Mouse (Mus musculus): ENCODE results near the gene Hnrnpu. TPM values are rescaled to one million over a fixed set of nuclear protein-coding genes. Genes with fewer than 3 reads are reported as not detected.
A peak's percentile ranks its signal among the peaks of the same experiment; 100 is the strongest.

Hnrnpu gene
- polyA plus RNA-seq (2015; fragmentation: Nextera tagmentation; extraction: Ambion mirVana), result 192 and 219 TPM in 2 replicates

DNA sequence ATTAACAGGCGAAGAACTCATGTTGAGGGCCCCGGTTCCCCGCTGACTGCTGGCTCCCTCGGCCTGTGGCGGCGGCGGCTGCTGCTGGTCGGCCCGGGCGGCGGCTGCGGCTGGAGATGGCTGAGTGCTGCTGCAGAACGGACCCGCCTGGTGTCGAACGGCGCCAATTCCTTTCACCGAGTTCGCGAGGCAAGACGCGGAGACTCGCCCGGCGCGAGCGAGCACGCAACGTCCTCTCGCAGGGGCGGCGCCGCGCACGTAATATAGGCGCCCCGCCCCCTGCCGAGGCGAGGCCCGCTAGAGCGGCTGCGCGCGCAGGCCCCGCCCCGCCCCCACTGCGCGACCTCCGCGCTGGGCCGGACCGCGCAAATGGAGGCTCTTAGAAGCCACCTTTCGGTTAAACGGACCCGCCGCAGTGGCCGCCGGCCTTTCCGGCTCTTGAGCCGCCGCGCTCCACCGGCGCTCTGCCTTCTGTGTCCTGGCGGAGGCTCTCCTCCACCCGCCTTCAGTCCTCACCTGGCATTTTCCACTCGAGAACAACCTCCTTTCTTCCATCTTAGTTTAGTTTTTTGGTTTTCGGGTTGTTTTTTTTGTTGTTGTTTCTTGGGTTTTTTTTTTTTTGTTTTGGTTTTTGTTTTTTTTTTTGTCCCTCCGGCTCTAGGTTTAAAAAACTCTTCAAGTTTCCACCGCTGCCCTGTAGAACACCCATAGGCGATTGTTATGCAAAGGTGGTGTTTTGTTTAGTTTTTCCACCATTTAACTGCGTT is at the start of gene Hnrnpu:
Gene Hnrnpu, minus strand, starts transcription at position 247 of the 767 bp plus-strand sequence.
- Histone ChIP-seq H3K4me3 (ENCODE audit: low read length) (peak within 1 kb of the TSS; percentile 100), H3K4me2 (ENCODE audit: low read depth, low read length) (peak within 1 kb of the TSS; percentile 77), H3K27ac (ENCODE audit: low read length) (peak within 1 kb of the TSS; percentile 99), H3K27me3 (ENCODE audit: control insufficient read depth, insufficient read depth, low read length) (no peaks in the 10 kb centered on the region), H3K4me1 (ENCODE audit: control insufficient read depth, insufficient read depth, low read length) (peaks cover 16% of the 10 kb centered on the region), H3K36me3 (ENCODE audit: control insufficient read depth, insufficient read depth) (peaks cover 13% of the 10 kb centered on the region), H3K9ac (ENCODE audit: low read length) (peak within 1 kb of the TSS; percentile 100), H3K9me3 (replicated peaks; ENCODE audit: control insufficient read depth, low read length) (no peaks in the 10 kb centered on the region)
- ATAC-seq (replicated peaks; ENCODE audit: extremely low read depth, insufficient read depth, low FRiP score), result peak; percentile 88
- under 1% methylated on average over 72 of the region's 73 CpGs for WGBS

GRCm38 (mm10) chr1:178382165-178382564 is 44.6 kb upstream of the Hnrnpu start:
- H3K27me3 ChIP-seq (ENCODE audit: control insufficient read depth, insufficient read depth, low read length), result no peaks in the 10 kb centered on the region
- H3K27ac ChIP-seq (ENCODE audit: low read length), result no peak overlapping the region
- H3K4me3 ChIP-seq (ENCODE audit: low read length), result no peak overlapping the region
- peaks cover 5% of the 10 kb centered on the region; the same call in 1 of the 2 replicates for H3K4me1 ChIP-seq (ENCODE audit: control insufficient read depth, insufficient read depth, low read length)
- ATAC-seq (replicated peaks; ENCODE audit: extremely low read depth, insufficient read depth, low FRiP score), result no peak
- no peaks in the 10 kb centered on the region for H3K9me3 ChIP-seq (replicated peaks; ENCODE audit: control insufficient read depth, low read length)
- no peak overlapping the region for H3K4me2 ChIP-seq (ENCODE audit: low read depth, low read length)
- no peak overlapping the region for H3K9ac ChIP-seq (ENCODE audit: low read length)
- no peaks in the 10 kb centered on the region for H3K36me3 ChIP-seq (ENCODE audit: control insufficient read depth, insufficient read depth)

GRCm38 (mm10) chr1:178379224-178379623 is 41.6 kb upstream of the Hnrnpu start:
- Histone ChIP-seq H3K9ac (ENCODE audit: low read length) (no peak overlapping the region), H3K36me3 (ENCODE audit: control insufficient read depth, insufficient read depth) (no peaks in the 10 kb centered on the region), H3K4me3 (ENCODE audit: low read length) (no peak overlapping the region), H3K27ac (ENCODE audit: low read length) (no peak overlapping the region), H3K27me3 (ENCODE audit: control insufficient read depth, insufficient read depth, low read length) (no peaks in the 10 kb centered on the region), H3K4me1 (ENCODE audit: control insufficient read depth, insufficient read depth, low read length) (peaks cover 5% of the 10 kb centered on the region; the same call in 1 of the 2 replicates), H3K9me3 (replicated peaks; ENCODE audit: control insufficient read depth, low read length) (no peaks in the 10 kb centered on the region), H3K4me2 (ENCODE audit: low read depth, low read length) (no peak overlapping the region)
- 88% methylated on average over 1 of the region's 1 CpGs for WGBS
- no peak for ATAC-seq (replicated peaks; ENCODE audit: extremely low read depth, insufficient read depth, low FRiP score)

GRCm38 (mm10) chr1:178378115-178378514 is 40.5 kb upstream of the Hnrnpu start:
- Histone ChIP-seq H3K36me3 (ENCODE audit: control insufficient read depth, insufficient read depth) (no peaks in the 10 kb centered on the region), H3K27ac (ENCODE audit: low read length) (no peak overlapping the region), H3K9ac (ENCODE audit: low read length) (no peak overlapping the region), H3K4me1 (ENCODE audit: control insufficient read depth, insufficient read depth, low read length) (peaks cover 5% of the 10 kb centered on the region; the same call in 1 of the 2 replicates), H3K4me3 (ENCODE audit: low read length) (no peak overlapping the region), H3K27me3 (ENCODE audit: control insufficient read depth, insufficient read depth, low read length) (no peaks in the 10 kb centered on the region), H3K4me2 (ENCODE audit: low read depth, low read length) (no peak overlapping the region), H3K9me3 (replicated peaks; ENCODE audit: control insufficient read depth, low read length) (no peaks in the 10 kb centered on the region)
- no peak for ATAC-seq (replicated peaks; ENCODE audit: extremely low read depth, insufficient read depth, low FRiP score)
- WGBS, result 77% methylated on average over 3 of the region's 3 CpGs

- Histone ChIP-seq H3K27ac (ENCODE audit: low read length) (no peak overlapping the region), H3K4me2 (ENCODE audit: low read depth, low read length) (no peak overlapping the region), H3K9me3 (replicated peaks; ENCODE audit: control insufficient read depth, low read length) (no peaks in the 10 kb centered on the region), H3K9ac (ENCODE audit: low read length) (no peak overlapping the region), H3K4me1 (ENCODE audit: control insufficient read depth, insufficient read depth, low read length) (no peaks in the 10 kb centered on the region), H3K4me3 (ENCODE audit: low read length) (no peak overlapping the region), H3K27me3 (ENCODE audit: control insufficient read depth, insufficient read depth, low read length) (no peaks in the 10 kb centered on the region), H3K36me3 (ENCODE audit: control insufficient read depth, insufficient read depth) (no peaks in the 10 kb centered on the region)
- no peak for ATAC-seq (replicated peaks; ENCODE audit: extremely low read depth, insufficient read depth, low FRiP score)
- WGBS, result 49% methylated on average over 2 of the region's 2 CpGs
Observed at GRCm38 (mm10) chr1:178376907-178377306, 39.3 kb upstream of the Hnrnpu start.

- H3K4me1 ChIP-seq (ENCODE audit: control insufficient read depth, insufficient read depth, low read length), result no peaks in the 10 kb centered on the region
- H3K9ac ChIP-seq (ENCODE audit: low read length), result no peak overlapping the region
- H3K9me3 ChIP-seq (replicated peaks; ENCODE audit: control insufficient read depth, low read length), result no peaks in the 10 kb centered on the region
- ATAC-seq (replicated peaks; ENCODE audit: extremely low read depth, insufficient read depth, low FRiP score), result no peak
- H3K36me3 ChIP-seq (ENCODE audit: control insufficient read depth, insufficient read depth), result no peaks in the 10 kb centered on the region
- no peak overlapping the region for H3K27ac ChIP-seq (ENCODE audit: low read length)
- no peak overlapping the region for H3K4me2 ChIP-seq (ENCODE audit: low read depth, low read length)
- H3K4me3 ChIP-seq (ENCODE audit: low read length), result no peak overlapping the region
- 82% methylated on average over 2 of the region's 2 CpGs for WGBS
- no peaks in the 10 kb centered on the region for H3K27me3 ChIP-seq (ENCODE audit: control insufficient read depth, insufficient read depth, low read length)
Observed at GRCm38 (mm10) chr1:178376061-178376460, 38.5 kb upstream of the Hnrnpu start.

DNA sequence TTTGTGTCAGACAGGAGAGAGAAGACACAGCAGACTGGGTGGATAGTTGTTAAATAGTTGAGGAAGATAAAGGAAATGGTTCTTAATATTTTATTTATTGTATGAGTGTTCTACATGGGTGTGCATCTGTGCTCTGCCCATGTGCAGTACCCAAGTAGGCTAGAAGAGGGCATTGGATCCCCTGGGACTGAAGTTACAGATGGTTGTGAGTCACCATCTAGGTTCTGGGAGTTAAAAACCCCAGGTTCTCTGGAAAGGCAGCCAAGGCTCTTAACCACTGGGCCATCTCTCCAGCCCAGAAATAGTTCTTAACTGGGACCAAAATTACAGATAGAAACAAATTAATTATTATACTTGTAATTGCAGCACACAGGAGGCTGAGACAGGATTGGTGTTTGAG is 37.8 kb upstream of the Hnrnpu start:
- no peaks in the 10 kb centered on the region for H3K27me3 ChIP-seq (ENCODE audit: control insufficient read depth, insufficient read depth, low read length)
- H3K4me1 ChIP-seq (ENCODE audit: control insufficient read depth, insufficient read depth, low read length), result no peaks in the 10 kb centered on the region
- no peak overlapping the region for H3K4me3 ChIP-seq (ENCODE audit: low read length)

GRCm38 (mm10) chr1:178372681-178373080 is 35.1 kb upstream of the Hnrnpu start:
- no peak overlapping the region for H3K4me2 ChIP-seq (ENCODE audit: low read depth, low read length)
- 70% methylated on average over 4 of the region's 4 CpGs for WGBS

More for the DNA sequence above, 37.8 kb upstream of the Hnrnpu start:
- Histone ChIP-seq H3K4me2 (ENCODE audit: low read depth, low read length) (no peak overlapping the region), H3K36me3 (ENCODE audit: control insufficient read depth, insufficient read depth) (no peaks in the 10 kb centered on the region), H3K9ac (ENCODE audit: low read length) (no peak overlapping the region), H3K27ac (ENCODE audit: low read length) (no peak overlapping the region), H3K9me3 (replicated peaks; ENCODE audit: control insufficient read depth, low read length) (no peaks in the 10 kb centered on the region)
- ATAC-seq (replicated peaks; ENCODE audit: extremely low read depth, insufficient read depth, low FRiP score), result no peak

GRCm38 (mm10) chr1:178369272-178369651 is 31.7 kb upstream of the Hnrnpu start:
- peaks cover 18% of the 10 kb centered on the region for H3K4me1 ChIP-seq (ENCODE audit: control insufficient read depth, insufficient read depth, low read length)
- under 1% methylated on average over 11 of the region's 11 CpGs for WGBS

More at GRCm38 (mm10) chr1:178372681-178373080, 35.1 kb upstream of the Hnrnpu start:
- Histone ChIP-seq H3K4me1 (ENCODE audit: control insufficient read depth, insufficient read depth, low read length) (peaks cover 16% of the 10 kb centered on the region), H3K27me3 (ENCODE audit: control insufficient read depth, insufficient read depth, low read length) (no peaks in the 10 kb centered on the region), H3K9ac (ENCODE audit: low read length) (no peak overlapping the region), H3K36me3 (ENCODE audit: control insufficient read depth, insufficient read depth) (no peaks in the 10 kb centered on the region), H3K9me3 (replicated peaks; ENCODE audit: control insufficient read depth, low read length) (no peaks in the 10 kb centered on the region), H3K4me3 (ENCODE audit: low read length) (no peak overlapping the region), H3K27ac (ENCODE audit: low read length) (no peak overlapping the region)
- no peak for ATAC-seq (replicated peaks; ENCODE audit: extremely low read depth, insufficient read depth, low FRiP score)

More at GRCm38 (mm10) chr1:178369272-178369651, 31.7 kb upstream of the Hnrnpu start:
- ATAC-seq (replicated peaks; ENCODE audit: extremely low read depth, insufficient read depth, low FRiP score), result peak; percentile 80
- Histone ChIP-seq H3K27me3 (ENCODE audit: control insufficient read depth, insufficient read depth, low read length) (no peaks in the 10 kb centered on the region), H3K9me3 (replicated peaks; ENCODE audit: control insufficient read depth, low read length) (no peaks in the 10 kb centered on the region), H3K4me3 (ENCODE audit: low read length) (peak overlapping the region; percentile 69), H3K27ac (ENCODE audit: low read length) (peak overlapping the region; percentile 99), H3K9ac (ENCODE audit: low read length) (peak overlapping the region; percentile 78), H3K36me3 (ENCODE audit: control insufficient read depth, insufficient read depth) (no peaks in the 10 kb centered on the region), H3K4me2 (ENCODE audit: low read depth, low read length) (peak overlapping the region; percentile 92)

All from heart, embryonic 16.5 days (tissue).